Mouse (Mus musculus) intestine, embryonic 16.5 days (tissue): Measurements from ENCODE around the gene Cactin. TPM values are rescaled to one million over a fixed set of nuclear protein-coding genes. Genes with fewer than 3 reads are reported as not detected.
A peak's percentile ranks its signal among the peaks of the same experiment; 100 is the strongest.

Source experiments
- ATAC-seq: fragments of 200-750 bp; cut with Nextera tagmentation; 2 replicates; pipeline ENCODE4 v1.8.0; 2017; ENCODE audit warnings: moderate TSS enrichment, moderate library complexity
- H3K27ac ChIP-seq: fragments of 300-500 bp; sonication (generic); 2 replicates; pipeline ENCODE4 v1.5.1; 2014; ENCODE audit warnings: mild to moderate bottlenecking, low read length
- H3K27me3 ChIP-seq: fragments of 300-500 bp; sonication (generic); replicated peaks from 2 replicates; pipeline ENCODE4 v1.6.1; 2014; ENCODE audit warnings: low read length, control low read depth, mixed read lengths; ENCODE audit not compliant: control insufficient read depth, insufficient read depth
- H3K36me3 ChIP-seq: fragments of 300-500 bp; sonication (generic); 2 replicates; pipeline ENCODE4 v1.6.1; 2014; ENCODE audit warnings: low read length, control low read depth; ENCODE audit not compliant: control insufficient read depth, insufficient read depth
- H3K4me1 ChIP-seq: fragments of 300-500 bp; sonication (generic); 2 replicates; pipeline ENCODE4 v1.6.1; 2014; ENCODE audit warnings: low read length, control low read depth, mixed read lengths; ENCODE audit not compliant: control insufficient read depth, insufficient read depth
- H3K4me2 ChIP-seq: fragments of 300-500 bp; sonication (generic); 2 replicates; pipeline ENCODE4 v1.6.1; 2014; ENCODE audit warnings: low read depth, low read length, control low read depth
- H3K4me3 ChIP-seq: fragments of 300-500 bp; sonication (generic); 2 replicates; pipeline ENCODE4 v1.5.1; 2014; ENCODE audit warnings: mild to moderate bottlenecking, low read length
- H3K9ac ChIP-seq: fragments of 300-500 bp; sonication (generic); 2 replicates; pipeline ENCODE4 v1.6.1; 2014; ENCODE audit warnings: low read depth, low read length
- H3K9me3 ChIP-seq: fragments of 300-500 bp; sonication (generic); 2 replicates; pipeline ENCODE4 v1.6.1; 2016; ENCODE audit warnings: low read length, control low read depth; ENCODE audit not compliant: control insufficient read depth
- WGBS: fragments of 180-500 bp; shearing (Covaris S2); extraction: QIAGEN DNeasy Blood & Tissue Kit; methylation state at CpG from one replicate; pipeline ENCODE4 v1.1.7; 2014; 5-methylcytosine and 5-hydroxymethylcytosine counted together
- polyA plus RNA-seq: library from polyadenylated mRNA; unstranded; fragments of >200 nt; fragmentation: Nextera tagmentation; extraction: Ambion mirVana; gene quantifications from 2 replicates; pipeline ENCODE4 v1.2.1, GENCODE M21; 2015

Gene Cactin
- polyA plus RNA-seq, 1 experiment from 2014 or later = 28.7 TPM

DNA sequence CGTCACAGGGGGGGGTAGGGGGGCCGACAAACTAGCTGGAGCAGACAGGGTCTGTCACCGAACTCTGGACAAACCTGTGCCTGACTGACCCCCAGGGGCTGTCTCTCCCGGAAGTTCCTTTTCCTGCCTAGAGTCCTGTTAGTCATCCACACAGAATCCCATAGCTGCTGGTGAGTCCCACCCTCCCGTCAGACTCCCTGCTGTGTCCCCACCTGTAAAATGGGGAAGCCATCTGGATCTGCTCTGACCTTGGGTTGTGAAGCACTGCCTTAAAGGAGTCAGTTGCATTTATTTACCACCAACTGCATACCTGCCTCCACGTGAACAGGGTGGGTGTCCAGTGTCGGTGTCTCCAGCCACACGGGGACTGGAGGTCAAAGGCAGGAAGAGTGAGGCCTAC lies 26.5 kb upstream of the Cactin start:
- H3K9ac ChIP-seq = peak overlapping the region; percentile 83
- no peaks in the 10 kb centered on the region for H3K9me3 ChIP-seq
- H3K4me3 ChIP-seq = peak overlapping the region; percentile 89
- H3K4me1 ChIP-seq = peaks cover 35% of the 10 kb centered on the region
- peak overlapping the region; percentile 75 for H3K4me2 ChIP-seq
- 45% methylated on average over 8 of the region's 8 CpGs for WGBS
- H3K36me3 ChIP-seq = no peaks in the 10 kb centered on the region
- H3K27ac ChIP-seq = no peak overlapping the region
- H3K27me3 ChIP-seq = no peaks in the 10 kb centered on the region
- no peak for ATAC-seq

DNA sequence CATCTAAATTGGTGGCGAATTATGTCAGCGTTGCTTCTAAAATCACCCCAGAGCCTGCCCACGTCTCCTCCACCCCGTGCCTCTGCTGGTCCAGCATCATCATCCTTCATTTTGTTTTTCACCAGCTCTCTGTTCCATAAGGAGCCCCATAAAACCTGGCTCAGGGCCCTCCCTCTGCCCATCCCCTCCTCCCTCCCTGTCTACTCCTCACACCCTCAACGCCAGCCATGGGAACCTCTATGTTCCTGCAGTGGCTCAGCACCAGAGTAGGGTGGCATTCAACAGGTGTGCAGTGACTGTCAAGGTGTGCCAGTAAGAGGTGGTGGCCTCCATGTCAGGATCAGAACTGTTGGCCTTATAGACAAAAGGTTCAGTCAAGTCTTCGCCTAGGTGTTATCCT lies 25.7 kb upstream of the Cactin start:
- H3K4me3 ChIP-seq = no peak overlapping the region
- H3K9me3 ChIP-seq = no peaks in the 10 kb centered on the region
- WGBS = 90% methylated on average over 6 of the region's 6 CpGs
- no peak overlapping the region for H3K27ac ChIP-seq
- no peaks in the 10 kb centered on the region for H3K36me3 ChIP-seq
- H3K9ac ChIP-seq = no peak overlapping the region
- no peaks in the 10 kb centered on the region for H3K27me3 ChIP-seq
- ATAC-seq = no peak
- H3K4me2 ChIP-seq = no peak overlapping the region
- peaks cover 43% of the 10 kb centered on the region for H3K4me1 ChIP-seq

DNA sequence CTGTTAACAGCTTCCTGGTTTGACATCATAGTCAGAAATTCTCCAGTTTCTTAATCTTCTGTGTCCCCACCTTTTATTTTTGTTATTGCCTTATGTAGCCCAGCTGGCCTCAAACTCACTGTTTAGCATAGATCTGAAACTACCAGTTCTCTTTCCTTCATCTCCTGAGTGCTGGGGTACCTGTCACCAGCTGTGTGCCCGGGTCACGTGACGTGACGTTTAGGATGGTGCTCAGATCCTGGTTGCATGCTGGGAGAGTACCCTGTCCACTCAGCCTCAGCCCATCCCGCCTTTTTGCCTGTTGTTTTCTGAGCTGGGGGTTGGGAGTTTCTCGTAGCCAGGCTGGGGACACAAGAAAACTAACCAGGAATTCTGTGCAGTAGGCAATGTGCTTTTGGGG lies 23.7 kb upstream of the Cactin start:
- Histone ChIP-seq H3K9ac (no peak overlapping the region), H3K4me3 (no peak overlapping the region), H3K9me3 (no peaks in the 10 kb centered on the region), H3K27me3 (no peaks in the 10 kb centered on the region), H3K4me1 (peaks cover 53% of the 10 kb centered on the region), H3K27ac (peak overlapping the region; percentile 43), H3K36me3 (no peaks in the 10 kb centered on the region), H3K4me2 (no peak overlapping the region)
- ATAC-seq = no peak
- WGBS = 74% methylated on average over 6 of the region's 6 CpGs

DNA sequence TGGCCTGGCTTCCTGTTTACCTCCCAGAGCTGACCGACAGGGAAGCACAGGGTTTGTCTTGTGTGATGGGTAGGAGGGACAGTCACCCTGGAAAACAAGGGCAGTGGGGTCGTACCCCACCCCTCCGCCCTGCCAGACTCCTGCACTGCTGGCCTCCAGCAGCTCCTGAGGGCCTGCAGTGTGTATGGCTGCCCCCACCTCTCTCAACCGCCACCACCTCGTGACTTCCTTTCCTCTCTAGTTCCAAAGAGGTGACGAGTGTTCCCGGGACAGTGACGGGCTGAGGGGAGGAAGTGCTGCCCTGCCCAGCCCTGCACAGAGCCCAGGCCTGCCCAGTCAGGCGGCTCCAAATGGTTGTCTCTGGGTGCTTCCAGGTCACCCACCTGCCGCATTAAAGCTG lies 23.1 kb upstream of the Cactin start:
- Histone ChIP-seq H3K27me3 (no peaks in the 10 kb centered on the region), H3K36me3 (no peaks in the 10 kb centered on the region), H3K4me3 (no peak overlapping the region), H3K9ac (peak overlapping the region; percentile 17), H3K9me3 (no peaks in the 10 kb centered on the region), H3K4me2 (no peak overlapping the region), H3K27ac (peak overlapping the region; percentile 43), H3K4me1 (peaks cover 59% of the 10 kb centered on the region)
- 40% methylated on average over 10 of the region's 10 CpGs for WGBS
- ATAC-seq = no peak

DNA sequence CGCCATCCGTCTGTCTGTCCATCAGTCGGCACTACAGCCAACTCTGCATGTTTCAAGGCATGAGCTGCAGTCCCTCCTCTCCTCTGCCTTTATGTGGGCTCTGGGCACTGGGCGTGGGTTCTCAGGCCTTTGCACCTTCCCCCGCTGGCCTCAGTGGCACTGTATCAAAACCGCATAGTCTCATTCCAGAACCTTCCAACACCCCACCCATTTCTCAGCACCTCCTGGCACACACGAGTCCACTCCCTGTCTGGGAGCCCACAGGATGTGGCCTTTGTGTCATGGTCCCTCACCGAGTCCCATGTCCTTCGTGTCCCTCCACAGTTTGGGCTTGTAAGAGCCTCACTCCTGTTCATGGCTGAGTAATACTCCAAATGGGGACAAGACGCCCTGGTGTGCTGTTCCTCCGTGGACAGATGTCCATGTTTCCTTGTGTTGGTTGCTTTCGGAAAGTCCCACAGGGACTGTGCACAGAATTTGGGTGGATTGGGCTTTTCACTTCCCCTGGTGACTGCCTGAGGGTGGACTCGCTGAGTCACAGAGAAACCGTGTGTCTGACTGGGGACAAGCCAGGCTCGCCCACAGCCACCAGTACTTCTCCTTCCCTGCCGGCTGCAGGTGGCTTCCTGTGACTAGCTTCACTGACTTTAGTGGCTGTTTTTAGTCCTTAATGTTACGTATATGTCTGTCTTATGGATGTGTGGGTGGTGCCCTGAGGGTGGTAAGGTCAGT lies 22.4 kb upstream of the Cactin start:
- no peaks in the 10 kb centered on the region for H3K36me3 ChIP-seq
- 90% methylated on average over 17 of the region's 17 CpGs for WGBS
- no peak for ATAC-seq
- H3K9ac ChIP-seq = no peak overlapping the region
- no peak overlapping the region for H3K4me2 ChIP-seq
- H3K4me1 ChIP-seq = peaks cover 66% of the 10 kb centered on the region
- H3K9me3 ChIP-seq = no peaks in the 10 kb centered on the region
- no peaks in the 10 kb centered on the region for H3K27me3 ChIP-seq
- peak overlapping the region; percentile 43 for H3K27ac ChIP-seq
- no peak overlapping the region for H3K4me3 ChIP-seq

DNA sequence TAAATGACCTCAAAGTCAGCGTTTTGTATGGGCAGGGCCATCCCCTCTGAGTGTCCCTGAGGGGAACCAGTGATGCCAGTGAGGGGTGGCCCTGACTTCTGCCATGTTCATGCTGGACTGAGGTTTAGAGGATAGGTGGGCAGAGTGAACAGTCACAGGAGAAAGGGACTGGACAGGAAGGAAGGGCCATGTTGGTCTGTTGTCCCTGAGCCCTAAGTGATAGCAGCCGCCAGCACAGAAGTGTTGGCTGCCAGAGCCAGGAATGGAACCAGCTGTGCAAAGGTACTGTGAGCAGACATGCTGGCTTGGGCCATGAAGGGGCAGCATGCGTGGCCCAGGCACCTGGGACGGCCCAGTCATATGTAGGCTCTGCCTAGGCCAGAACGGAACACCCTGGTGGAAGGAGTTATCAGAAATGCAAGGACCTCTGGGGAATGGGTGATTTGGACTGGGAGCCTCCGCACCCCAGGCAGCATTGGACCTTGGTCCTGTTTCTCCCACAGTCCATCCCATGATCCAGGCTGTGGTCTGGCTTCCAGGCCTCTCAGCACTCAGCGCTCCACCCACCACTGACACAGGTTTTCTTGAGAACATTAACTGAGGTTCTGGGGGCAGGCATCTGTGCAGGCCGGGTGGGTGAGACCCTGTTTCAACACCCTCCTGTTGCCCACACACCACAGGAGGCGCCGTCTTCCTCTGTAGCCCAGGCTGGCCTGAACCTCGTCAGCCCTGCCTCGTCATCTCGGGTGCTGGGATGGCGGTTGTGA lies 21.1 kb upstream of the Cactin start:
- Histone ChIP-seq H3K4me2 (no peak overlapping the region), H3K9ac (peak overlapping the region; percentile 39), H3K9me3 (no peaks in the 10 kb centered on the region), H3K27ac (peak overlapping the region; percentile 16), H3K4me1 (peaks cover 64% of the 10 kb centered on the region), H3K36me3 (no peaks in the 10 kb centered on the region), H3K27me3 (no peaks in the 10 kb centered on the region), H3K4me3 (no peak overlapping the region)
- WGBS = 84% methylated on average over 14 of the region's 14 CpGs
- ATAC-seq = no peak

DNA sequence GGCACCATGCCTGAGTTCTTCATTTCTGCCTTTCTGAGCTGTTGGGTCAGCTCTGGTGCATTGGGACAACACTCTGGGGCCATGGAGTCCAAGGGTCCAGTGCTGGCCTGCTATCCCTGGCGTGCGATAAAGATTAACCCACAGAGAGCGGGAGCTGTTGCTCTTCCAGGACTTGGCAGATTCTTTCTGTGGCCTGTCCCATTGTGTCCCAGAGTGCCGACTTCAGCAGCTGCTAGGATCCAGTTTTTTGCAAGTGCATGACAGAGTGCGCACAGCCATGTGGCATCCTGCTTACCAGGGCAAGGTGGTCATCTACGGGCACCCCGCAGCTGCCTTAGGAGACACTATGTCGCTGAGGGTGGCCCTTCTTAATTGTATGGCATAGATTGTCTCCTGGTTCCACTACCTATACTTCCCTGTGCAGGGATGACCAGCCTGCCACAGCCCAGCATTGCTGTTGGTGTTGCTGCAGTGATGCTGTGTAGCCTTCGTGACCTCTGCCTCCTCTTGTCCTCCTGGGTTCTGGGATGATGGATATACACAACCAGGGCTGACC lies 20.5 kb upstream of the Cactin start:
- Histone ChIP-seq H3K4me3 (no peak overlapping the region), H3K9me3 (no peaks in the 10 kb centered on the region), H3K27ac (peak overlapping the region; percentile 16), H3K27me3 (no peaks in the 10 kb centered on the region), H3K36me3 (no peaks in the 10 kb centered on the region), H3K4me2 (no peak overlapping the region), H3K4me1 (peaks cover 64% of the 10 kb centered on the region), H3K9ac (peak overlapping the region; percentile 39; the same call in 1 of the 2 replicates)
- ATAC-seq = no peak
- 70% methylated on average over 9 of the region's 9 CpGs for WGBS

DNA sequence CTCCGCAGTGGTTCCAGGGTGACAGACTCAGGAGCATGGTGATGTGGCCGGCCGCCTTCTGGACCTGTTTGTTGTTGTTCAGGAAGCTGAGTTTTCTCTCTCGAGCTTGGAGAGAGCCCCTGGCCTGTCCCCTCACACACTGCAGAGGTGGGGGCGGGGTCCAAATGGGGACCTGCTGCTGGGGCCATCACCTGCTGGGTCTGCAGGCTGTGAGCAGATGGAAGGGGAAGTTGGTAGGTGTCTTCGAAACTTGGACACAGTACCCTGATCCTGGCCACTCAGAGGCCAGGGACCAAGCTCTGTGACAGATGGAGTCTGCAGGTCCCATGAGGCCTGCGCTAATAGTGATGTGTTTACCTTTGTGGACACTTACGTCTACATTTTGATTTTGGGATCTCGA lies 19.6 kb upstream of the Cactin start:
- Histone ChIP-seq H3K36me3 (peaks cover 6% of the 10 kb centered on the region; the same call in 1 of the 2 replicates), H3K9ac (no peak overlapping the region), H3K9me3 (no peaks in the 10 kb centered on the region), H3K27ac (no peak overlapping the region), H3K4me3 (no peak overlapping the region), H3K27me3 (no peaks in the 10 kb centered on the region), H3K4me2 (no peak overlapping the region), H3K4me1 (peaks cover 64% of the 10 kb centered on the region)
- WGBS = 72% methylated on average over 9 of the region's 9 CpGs
- ATAC-seq = no peak

DNA sequence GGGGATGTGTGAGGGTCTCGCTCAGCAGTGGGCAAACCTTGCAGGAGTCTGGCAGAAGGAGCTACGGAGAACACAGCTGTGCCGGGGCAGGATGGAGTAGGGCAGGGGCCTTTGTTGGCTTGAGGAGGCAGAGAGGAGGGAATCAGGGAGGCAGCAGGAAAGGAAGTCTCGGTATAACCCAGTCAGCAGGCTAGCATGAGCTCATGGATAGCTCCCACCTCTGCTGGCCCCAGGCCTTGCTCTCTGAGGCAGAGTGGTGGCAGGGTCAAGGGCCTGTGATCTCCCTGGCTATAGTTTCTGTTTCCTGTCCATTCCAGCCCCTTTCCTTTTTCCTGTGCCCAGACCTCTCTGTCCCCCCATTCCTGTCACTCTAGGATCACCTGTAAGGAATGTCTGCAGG lies 18.6 kb upstream of the Cactin start:
- ATAC-seq = no peak
- Histone ChIP-seq H3K9me3 (no peaks in the 10 kb centered on the region), H3K9ac (peak overlapping the region; percentile 53), H3K4me3 (no peak overlapping the region), H3K36me3 (peaks cover 10% of the 10 kb centered on the region), H3K4me2 (no peak overlapping the region; the same call in 1 of the 2 replicates), H3K27ac (peak overlapping the region; percentile 40), H3K27me3 (no peaks in the 10 kb centered on the region), H3K4me1 (peaks cover 64% of the 10 kb centered on the region)
- 50% methylated on average over 4 of the region's 4 CpGs for WGBS
